Mouse (Mus musculus) neutrophil, adult 65 days (primary cell): Measurements from ENCODE around the gene Tyro3. TPM values are rescaled to one million over a fixed set of nuclear protein-coding genes. Genes with fewer than 3 reads are reported as not detected.

Experiments
- total RNA-seq: library from RNA; stranded (reverse); gene quantifications from 2 replicates; pipeline ENCODE4 v1.2.4, GENCODE M21; 2023

Gene Tyro3
- not detected in 2 replicates for total RNA-seq

DNA sequence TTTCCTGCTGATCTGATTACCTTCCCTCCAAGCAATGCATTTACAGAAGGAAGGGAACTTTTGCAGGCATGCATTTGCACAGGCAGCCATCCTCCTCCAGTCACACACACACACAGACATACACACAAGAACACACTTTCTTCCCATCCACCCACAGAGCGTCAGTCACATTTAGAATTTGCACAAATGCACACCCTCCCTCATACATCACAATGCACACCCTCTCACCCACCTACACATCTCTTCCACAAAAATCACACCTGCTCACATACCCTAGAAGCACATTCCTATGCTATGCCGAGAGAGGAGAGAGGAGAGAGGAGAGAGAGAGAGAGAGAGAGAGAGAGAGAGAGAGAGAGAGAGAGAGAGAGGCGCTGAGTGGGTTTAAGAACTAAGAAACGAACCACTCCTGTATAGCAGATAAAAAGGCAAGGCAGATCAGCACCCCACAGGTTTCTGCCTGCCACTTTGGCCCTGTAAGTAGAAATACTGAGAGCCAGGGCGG, at the start of gene Tyro3:
Gene Tyro3 (plus strand): TSS at position 455 of the 505 bp plus-strand sequence.

DNA sequence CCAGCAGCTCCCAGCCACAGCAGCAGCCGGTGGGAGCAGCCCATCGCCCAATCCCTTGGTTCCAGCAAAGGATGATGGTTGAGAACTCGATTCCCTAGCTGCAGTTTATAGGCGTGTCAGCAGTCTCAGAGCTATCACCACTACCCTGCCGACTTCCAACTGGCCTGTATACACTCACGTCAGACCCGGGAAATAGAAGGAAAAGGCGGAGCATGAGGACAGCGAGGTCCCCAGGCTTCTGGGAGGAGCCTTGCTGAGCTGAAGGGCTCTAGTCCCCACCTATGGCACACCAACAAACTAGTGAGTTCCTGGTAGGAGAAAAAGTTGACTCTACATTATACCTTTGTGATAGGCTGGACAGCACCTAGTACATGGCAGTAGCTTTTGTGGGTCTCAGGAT, 37.3 kb upstream of the Tyro3 start, which contains the start of gene Ltk:
Gene Ltk (minus strand): TSS at position 181 of the 400 bp plus-strand sequence.

DNA sequence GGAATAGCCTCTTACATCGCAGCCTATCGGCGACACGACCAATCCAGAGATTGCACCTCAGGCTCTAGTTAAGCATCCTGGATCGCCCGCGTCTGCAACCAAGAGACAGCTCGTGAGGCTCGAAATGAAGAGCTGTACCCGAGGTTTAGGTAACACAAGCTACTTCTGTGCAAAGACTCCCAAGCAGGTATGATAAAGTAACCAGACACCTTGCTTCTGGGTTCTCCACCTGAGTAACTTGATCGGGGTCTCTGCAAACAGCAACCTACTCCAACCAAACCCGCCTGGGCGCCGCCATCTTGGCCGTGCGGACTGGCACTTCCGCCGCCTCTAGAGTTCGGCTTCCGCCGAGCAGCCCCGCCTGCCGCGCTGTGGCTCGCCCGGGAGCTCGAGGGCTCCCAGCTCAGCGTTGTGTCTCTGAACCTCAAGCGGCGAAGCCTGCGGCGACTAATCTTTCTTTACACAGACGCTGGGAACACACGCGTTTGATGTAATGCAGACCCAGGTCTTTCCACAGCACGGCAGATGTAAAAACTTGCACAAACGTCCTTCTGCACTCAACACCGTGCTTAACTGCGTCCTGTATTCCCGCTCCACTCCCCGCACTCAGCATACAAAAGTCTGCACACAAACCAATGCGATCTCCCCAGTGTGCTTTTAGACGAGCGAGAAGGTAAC, 10.2 kb upstream of the Tyro3 start, which contains the start of gene Rpap1:
Gene Rpap1 (minus strand): TSS at position 332 of the 678 bp plus-strand sequence.

Other genes starting within 250 kb of the Tyro3 start
- gene Nusap1, start 179.4 kb upstream of the Tyro3 start, total RNA-seq, result 26.3 and 30.9 TPM in 2 replicates
- gene Oip5, start 179.3 kb upstream of the Tyro3 start, total RNA-seq, result 4.9 and 5.5 TPM in 2 replicates
- gene Ndufaf1, start 134.9 kb upstream of the Tyro3 start, total RNA-seq, result 7.2 and 8.2 TPM in 2 replicates
- 39.4 and 56.0 TPM in 2 replicates for gene Rtf1, start 122.7 kb upstream of the Tyro3 start, total RNA-seq
- gene Itpka, start 55.4 kb upstream of the Tyro3 start, total RNA-seq, result 0.35 TPM in 1 of 2 replicates, not detected in the other
- 0.39 TPM in 1 of 2 replicates, not detected in the other for gene Ltk, start 37.3 kb upstream of the Tyro3 start, total RNA-seq
- gene Rpap1, start 10.2 kb upstream of the Tyro3 start, total RNA-seq, result 7.1 and 7.9 TPM in 2 replicates
- 32.5 and 46.9 TPM in 2 replicates for gene Mga, start 99.5 kb downstream of the Tyro3 start, total RNA-seq
- 3.3 and 5.3 TPM in 2 replicates for gene Mapkbp1, start 175.0 kb downstream of the Tyro3 start, total RNA-seq
- gene Jmjd7, start 229.8 kb downstream of the Tyro3 start, total RNA-seq, result 2.8 and 3.0 TPM in 2 replicates
- not detected in 2 replicates for gene Gm28042, start 229.8 kb downstream of the Tyro3 start, total RNA-seq
- gene Pla2g4b, start 235.7 kb downstream of the Tyro3 start, total RNA-seq, result 0.28 and 0.95 TPM in 2 replicates